ENCODE assay signal across 20 mouse cellular contexts in the genomic region with DNA sequence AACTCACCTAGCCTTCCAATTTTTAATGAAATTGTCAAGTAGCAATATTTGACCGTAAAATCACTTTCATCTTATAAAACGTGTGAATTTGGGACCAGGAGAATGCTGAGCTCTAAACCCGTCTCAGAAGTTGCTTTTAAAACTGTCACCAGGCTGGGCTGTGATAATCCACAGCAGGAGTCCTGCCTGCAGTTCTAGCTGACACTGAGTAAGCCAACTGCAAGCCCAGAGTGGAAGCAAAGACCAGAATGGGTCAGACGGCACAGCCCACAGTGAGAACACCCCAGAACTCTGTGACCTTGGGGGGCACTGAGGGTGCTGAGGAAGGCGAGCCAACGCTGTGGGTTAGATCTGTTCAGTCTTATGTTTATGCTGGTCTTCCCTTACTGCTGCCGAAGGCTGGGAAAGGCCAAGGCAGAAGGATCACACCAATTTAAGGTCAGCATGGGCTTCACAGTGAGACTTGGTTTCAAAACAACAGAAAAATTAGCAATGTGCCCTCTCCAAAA.
"Had no signal": no experiment of that assay in that cellular context is flagged by ENCODE, and none has a peak within 500 bp of the region (broad histone marks: within the 10 kb centered on the region; RNA-seq: fewer than 3 reads in every experiment).

No protein-coding gene starts in this region.

- H3K4me3 ChIP-seq: kidney, embryonic 15.5 days; left cerebral cortex, adult 2 months; liver, embryonic 13.5 days; megakaryocyte, embryonic 14.5 days; midbrain, embryonic 10.5 days; midbrain, embryonic 13.5 days; myocyte; neural tube, embryonic 13.5 days had no signal

- DNase-seq: kidney, adult 2 months; kidney, postnatal 10 days; kidney, postnatal 36 days; layer of hippocampus, postnatal 36 days; liver, embryonic 13.5 days; lung, embryonic 14.5 days; lung, postnatal 36 days; right cerebral cortex, adult 18-20 months; right cerebral cortex, postnatal 14 days; right cerebral cortex, postnatal 4 days; thymus, adult 2 months; thymus, postnatal 14 days; thymus, postnatal 4 days had no signal

- H3K4me1 ChIP-seq: kidney, embryonic 15.5 days had no signal
